Mouse (Mus musculus): ENCODE measurements around the gene Pgap2. TPM values are rescaled to one million over a fixed set of nuclear protein-coding genes. Genes with fewer than 3 reads are reported as not detected.
"Not testable (repeated sequence)": the region's sequence is repeated elsewhere in the genome, so short reads cannot be mapped to it uniquely, and the experiment has no call there.

The Pgap2 gene
- total and polyA plus RNA-seq, 3 experiments, result 21.1 to 91.1 TPM; not detected in 1

- H3K4me3 ChIP-seq (ENCODE audit: control insufficient read depth in 1 of 2, insufficient read depth in 1 of 2, low read depth in 2 of 2, low read length in 2 of 2), result no peak overlapping the region
- H3K9ac ChIP-seq (ENCODE audit: control insufficient read depth, low read depth, low read length, poor library complexity, severe bottlenecking), result no peak overlapping the region
- no peak for DNase-seq (ENCODE audit: low read depth, low spot score)
- no peaks in the 10 kb centered on the region for H3K79me2 ChIP-seq (ENCODE audit: control insufficient read depth, insufficient read depth, low read length, poor library complexity)
- peaks cover 3 to 9% of the 10 kb centered on the region in 2 experiments for H3K4me1 ChIP-seq (ENCODE audit: control insufficient read depth in 1 of 2, insufficient read depth in 2 of 2, low read length in 2 of 2)
- H3K27ac ChIP-seq (ENCODE audit: control insufficient read depth, low read depth, low read length), result no peak overlapping the region
- peak; percentile 37; the same call in 1 of the 2 replicates for TF ChIP-seq ZNF384 (IDR thresholded peaks at IDR 0.05; ENCODE audit: low read depth, low read length)
- no peak for TF ChIP-seq E2F4 (IDR thresholded peaks at IDR 0.05; ENCODE audit: borderline replicate concordance, low read depth, low read length)
- H3K27me3 ChIP-seq (ENCODE audit: control insufficient read depth in 1 of 2, insufficient read depth in 2 of 2, low read length in 2 of 2), result no peaks in the 10 kb centered on the region
- H3K9me3 ChIP-seq (replicated peaks; ENCODE audit: insufficient read depth, low read length), result no peaks in the 10 kb centered on the region
- H3K36me3 ChIP-seq (ENCODE audit: control insufficient read depth in 1 of 2, insufficient read depth in 2 of 2, low read length in 2 of 2), result peaks cover 0 to 5% of the 10 kb centered on the region in 2 experiments; a peak in 2 of 4 replicates
Observed at GRCm38 (mm10) chr7:102260518-102260917, 50.5 kb downstream of the Pgap2 start.

GRCm38 (mm10) chr7:102263020-102263419 is 53.0 kb downstream of the Pgap2 start:
- H3K9me3 ChIP-seq (replicated peaks; ENCODE audit: insufficient read depth, low read length), result no peaks in the 10 kb centered on the region
- DNase-seq (ENCODE audit: low read depth, low spot score), result no peak
- H3K36me3 ChIP-seq (ENCODE audit: control insufficient read depth in 1 of 2, insufficient read depth in 2 of 2, low read length in 2 of 2), result peaks cover 0 to 6% of the 10 kb centered on the region in 2 experiments; a peak in 2 of 4 replicates
- no peak overlapping the region for H3K9ac ChIP-seq (ENCODE audit: control insufficient read depth, low read depth, low read length, poor library complexity, severe bottlenecking)
- no peaks in the 10 kb centered on the region for H3K27me3 ChIP-seq (ENCODE audit: control insufficient read depth in 1 of 2, insufficient read depth in 2 of 2, low read length in 2 of 2)
- peaks cover 6% of the 10 kb centered on the region for H3K79me2 ChIP-seq (ENCODE audit: control insufficient read depth, insufficient read depth, low read length, poor library complexity)
- H3K4me3 ChIP-seq (ENCODE audit: control insufficient read depth in 1 of 2, insufficient read depth in 1 of 2, low read depth in 2 of 2, low read length in 2 of 2), result no peak overlapping the region
- TF ChIP-seq ZC3H11A (IDR thresholded peaks at IDR 0.05; ENCODE audit: low read depth, low read length) (peak; percentile 25; the same call in 1 of the 2 replicates), CTCF (IDR thresholded peaks at IDR 0.05 in 2 of 3, conservative IDR thresholded peaks at IDR 0.05 in 1 of 3; ENCODE audit: control insufficient read depth in 1 of 3, insufficient read depth in 1 of 3, low read depth in 2 of 3, low read length in 3 of 3, poor library complexity in 1 of 3, severe bottlenecking in 1 of 3) (peak; percentile 29 to 49 (median 41)), SMC3 (IDR thresholded peaks at IDR 0.05; ENCODE audit: low read depth, low read length) (peak; percentile 37), ETS1 (IDR thresholded peaks at IDR 0.05; ENCODE audit: low read depth, low read length) (no peak), RAD21 (IDR thresholded peaks at IDR 0.05; ENCODE audit: low read depth, low read length) (peak; percentile 40)
- no peak overlapping the region for H3K27ac ChIP-seq (ENCODE audit: control insufficient read depth, low read depth, low read length)
- H3K4me1 ChIP-seq (ENCODE audit: control insufficient read depth in 1 of 2, insufficient read depth in 2 of 2, low read length in 2 of 2), result peaks cover 3 to 9% of the 10 kb centered on the region in 2 experiments

- not testable (repeated sequence) for H3K27me3 ChIP-seq (ENCODE audit: control insufficient read depth in 1 of 2, insufficient read depth in 2 of 2, low read length in 2 of 2); DNase-seq (ENCODE audit: low read depth, low spot score); H3K9me3 ChIP-seq (replicated peaks; ENCODE audit: insufficient read depth, low read length)
- Histone ChIP-seq H3K79me2 (ENCODE audit: control insufficient read depth, insufficient read depth, low read length, poor library complexity) (peaks cover 35% of the 10 kb centered on the region), H3K4me3 (ENCODE audit: control insufficient read depth in 1 of 2, insufficient read depth in 1 of 2, low read depth in 2 of 2, low read length in 2 of 2) (peak overlapping the region; percentile 80 to 99), H3K27ac (ENCODE audit: control insufficient read depth, low read depth, low read length) (peak overlapping the region; percentile 95), H3K36me3 (ENCODE audit: control insufficient read depth in 1 of 2, insufficient read depth in 2 of 2, low read length in 2 of 2) (peaks cover 0 to 22% of the 10 kb centered on the region in 2 experiments; a peak in 2 of 4 replicates), H3K4me1 (ENCODE audit: control insufficient read depth in 1 of 2, insufficient read depth in 2 of 2, low read length in 2 of 2) (peaks cover 3 to 19% of the 10 kb centered on the region in 2 experiments), H3K9ac (ENCODE audit: control insufficient read depth, low read depth, low read length, poor library complexity, severe bottlenecking) (peak overlapping the region; percentile 92)
- peak; percentile 82 for TF ChIP-seq TBP (IDR thresholded peaks at IDR 0.05; ENCODE audit: low read depth, low read length)
Observed at GRCm38 (mm10) chr7:102266021-102266400, 56.0 kb downstream of the Pgap2 start.
